Mouse (Mus musculus): Measurements from ENCODE around the gene Cdh23. TPM values are rescaled to one million over a fixed set of nuclear protein-coding genes. Genes with fewer than 3 reads are reported as not detected.

Cdh23 gene
- polyA plus RNA-seq, 1 experiment, result 2.1 TPM

DNA sequence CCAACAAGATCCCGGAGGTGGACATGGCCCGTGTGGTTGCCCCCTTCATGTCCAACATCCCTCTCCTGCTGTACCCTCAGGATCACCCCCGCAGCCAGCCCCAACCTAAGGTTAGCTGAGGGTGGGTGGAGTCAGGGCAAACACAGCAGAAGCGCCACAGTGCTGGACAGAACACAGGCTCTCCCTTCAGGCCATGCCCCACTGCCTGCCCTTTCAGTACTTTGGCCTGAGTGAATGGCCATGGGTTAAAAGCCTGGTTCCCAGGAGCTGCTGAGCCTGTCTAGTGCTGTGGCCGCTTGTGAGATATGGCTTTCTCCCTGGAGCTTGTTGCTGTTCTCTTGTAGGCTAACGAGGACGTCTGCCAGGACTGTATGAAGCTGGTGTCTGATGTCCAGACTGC lies 401.7 kb downstream of the Cdh23 start:
- Histone ChIP-seq H3K4me3 (no peak overlapping the region), H3K79me2 (ENCODE audit: control insufficient read depth, insufficient read depth) (peaks cover 20% of the 10 kb centered on the region), H3K36me3 (ENCODE audit: control insufficient read depth, insufficient read depth) (peaks cover 30% of the 10 kb centered on the region), H3ac (ENCODE audit: control insufficient read depth, insufficient read length) (no peak overlapping the region), H3K4me2 (ENCODE audit: low read depth) (no peak overlapping the region), H3K27me3 (ENCODE audit: control insufficient read depth, insufficient read depth, insufficient read length) (no peaks in the 10 kb centered on the region)
- no peak for TF ChIP-seq POLR2A (IDR thresholded peaks at IDR 0.05; ENCODE audit: insufficient read length, low read depth)
- TF ChIP-seq SRF (IDR thresholded peaks at IDR 0.05; ENCODE audit: control insufficient read depth, insufficient read length, low read depth), result no peak
- TF ChIP-seq MAX (IDR thresholded peaks at IDR 0.05; ENCODE audit: low read depth), result no peak
- TF ChIP-seq USF1 (IDR thresholded peaks at IDR 0.05; ENCODE audit: low read depth), result no peak
- no peak for TF ChIP-seq REST (IDR thresholded peaks at IDR 0.05; ENCODE audit: insufficient read depth, insufficient read length)
- TF ChIP-seq TCF12 (IDR thresholded peaks at IDR 0.05; ENCODE audit: insufficient read depth, poor library complexity, severe bottlenecking), result no peak
- TF ChIP-seq MYOG (IDR thresholded peaks at IDR 0.05; ENCODE audit: control insufficient read depth in 1 of 3, insufficient read depth in 1 of 3, insufficient read length in 2 of 3, low read depth in 2 of 3), result no peak
- TF ChIP-seq CEBPB (IDR thresholded peaks at IDR 0.05; ENCODE audit: insufficient read depth, poor library complexity, severe bottlenecking), result no peak
- TF ChIP-seq TCF3 (IDR thresholded peaks at IDR 0.05; ENCODE audit: insufficient read length, low read depth), result no peak
- no peak for TF ChIP-seq POLR2AphosphoS2 (IDR thresholded peaks at IDR 0.05; ENCODE audit: insufficient read length, low read depth)
- TF ChIP-seq E2F4 (IDR thresholded peaks at IDR 0.05; ENCODE audit: insufficient read depth), result no peak
- TF ChIP-seq MYOD1 (IDR thresholded peaks at IDR 0.05; ENCODE audit: control insufficient read depth in 1 of 3, insufficient read length in 2 of 3, low read depth in 2 of 3), result no peak

DNA sequence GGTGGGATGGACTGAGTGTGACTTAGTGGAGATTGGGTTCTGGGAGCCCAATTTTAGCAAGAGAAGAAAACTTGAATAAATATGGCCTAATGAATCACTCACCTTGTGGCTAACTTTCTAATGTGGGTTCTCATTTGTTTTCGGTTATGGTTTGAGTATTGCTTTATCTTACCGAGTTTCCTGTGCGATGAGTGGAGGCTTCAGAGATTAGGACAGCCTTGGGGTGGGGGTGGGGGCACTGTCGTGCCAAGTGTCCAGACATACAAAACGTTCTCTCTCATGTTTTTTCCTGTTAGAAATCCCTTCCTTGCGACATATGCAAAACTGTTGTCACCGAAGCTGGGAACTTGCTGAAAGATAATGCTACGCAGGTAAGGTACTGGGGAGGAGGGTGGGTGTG lies 404.1 kb downstream of the Cdh23 start:
- Histone ChIP-seq H3K79me2 (ENCODE audit: control insufficient read depth, insufficient read depth) (peaks cover 44% of the 10 kb centered on the region), H3K36me3 (ENCODE audit: control insufficient read depth, insufficient read depth) (peaks cover 25% of the 10 kb centered on the region), H3K27me3 (ENCODE audit: control insufficient read depth, insufficient read depth, insufficient read length) (no peaks in the 10 kb centered on the region), H3K4me3 (no peak overlapping the region), H3K4me2 (ENCODE audit: low read depth) (no peak overlapping the region), H3ac (ENCODE audit: control insufficient read depth, insufficient read length) (no peak overlapping the region)
- TF ChIP-seq USF1 (IDR thresholded peaks at IDR 0.05; ENCODE audit: low read depth) (no peak), MYOD1 (IDR thresholded peaks at IDR 0.05; ENCODE audit: control insufficient read depth in 1 of 3, insufficient read length in 2 of 3, low read depth in 2 of 3) (no peak), TCF3 (IDR thresholded peaks at IDR 0.05; ENCODE audit: insufficient read length, low read depth) (no peak)

DNA sequence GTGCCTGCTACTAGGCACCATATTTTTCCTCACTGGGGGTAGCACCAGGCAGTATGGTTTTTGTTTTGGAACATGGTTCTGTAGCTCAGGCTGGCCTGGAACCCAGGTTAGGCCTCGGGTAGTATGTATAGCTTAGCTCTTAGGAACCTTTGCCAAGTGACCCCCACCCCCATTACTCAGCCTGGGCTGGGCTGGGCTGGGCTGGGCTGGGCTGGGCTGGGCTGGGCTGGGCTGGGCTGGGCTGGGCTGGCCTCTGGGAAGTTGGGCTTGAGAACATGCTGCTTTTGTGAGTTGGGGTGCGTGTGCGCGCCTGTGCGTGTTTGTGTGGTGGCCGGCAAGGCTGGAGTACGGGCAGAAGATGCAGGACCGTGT lies 405.6 kb downstream of the Cdh23 start:
- Histone ChIP-seq H3K79me2 (ENCODE audit: control insufficient read depth, insufficient read depth) (peaks cover 59% of the 10 kb centered on the region), H3K4me3 (no peak overlapping the region), H3ac (ENCODE audit: control insufficient read depth, insufficient read length) (no peak overlapping the region), H3K27me3 (ENCODE audit: control insufficient read depth, insufficient read depth, insufficient read length) (no peaks in the 10 kb centered on the region), H3K36me3 (ENCODE audit: control insufficient read depth, insufficient read depth) (peaks cover 18% of the 10 kb centered on the region), H3K4me2 (ENCODE audit: low read depth) (no peak overlapping the region)
- TF ChIP-seq TCF3 (IDR thresholded peaks at IDR 0.05; ENCODE audit: insufficient read length, low read depth), result no peak
- no peak for TF ChIP-seq POLR2AphosphoS2 (IDR thresholded peaks at IDR 0.05; ENCODE audit: insufficient read length, low read depth)
- no peak for TF ChIP-seq MYOG (IDR thresholded peaks at IDR 0.05; ENCODE audit: control insufficient read depth in 1 of 3, insufficient read depth in 1 of 3, insufficient read length in 2 of 3, low read depth in 2 of 3)
- TF ChIP-seq POLR2A (IDR thresholded peaks at IDR 0.05; ENCODE audit: insufficient read length, low read depth), result no peak
- no peak for TF ChIP-seq E2F4 (IDR thresholded peaks at IDR 0.05; ENCODE audit: insufficient read depth)
- no peak for TF ChIP-seq CEBPB (IDR thresholded peaks at IDR 0.05; ENCODE audit: insufficient read depth, poor library complexity, severe bottlenecking)

DNA sequence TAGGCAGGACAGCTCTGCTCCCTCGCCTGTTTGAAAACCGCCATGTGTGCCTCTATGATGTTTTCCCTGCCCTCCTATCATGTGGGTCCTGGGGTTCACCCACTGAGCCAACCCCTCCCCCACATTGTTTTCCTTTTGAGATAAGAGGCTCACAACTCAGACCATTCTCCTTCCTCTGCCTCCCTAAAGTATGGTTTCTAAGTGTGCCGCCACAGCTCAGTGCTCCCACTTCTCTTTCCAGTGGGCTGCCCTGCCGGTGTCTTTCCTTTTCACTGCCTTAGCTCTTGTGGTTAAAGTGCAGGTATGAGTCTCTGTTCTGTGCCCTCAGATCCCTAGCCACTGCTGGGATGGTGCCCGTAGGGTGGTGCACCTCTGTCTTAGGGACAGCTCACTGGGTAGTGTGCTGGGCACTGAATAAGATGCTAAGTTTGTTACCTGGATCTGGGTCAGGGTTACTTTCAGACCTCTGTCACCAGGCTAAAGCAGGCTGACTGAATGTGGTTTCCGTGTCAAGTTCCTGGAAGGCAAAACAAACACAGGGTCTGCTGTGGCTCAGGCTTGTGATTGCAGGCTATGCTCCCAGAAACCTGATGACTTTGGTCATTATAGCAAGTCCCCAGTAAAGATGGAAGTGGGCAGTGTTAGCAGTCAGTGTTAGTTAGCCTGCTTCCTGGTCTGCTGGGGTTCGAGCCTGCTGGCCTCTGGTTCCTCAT lies 406.1 kb downstream of the Cdh23 start:
- peaks cover 64% of the 10 kb centered on the region for H3K79me2 ChIP-seq (ENCODE audit: control insufficient read depth, insufficient read depth)
- no peak overlapping the region for H3ac ChIP-seq (ENCODE audit: control insufficient read depth, insufficient read length)
- H3K27me3 ChIP-seq (ENCODE audit: control insufficient read depth, insufficient read depth, insufficient read length), result no peaks in the 10 kb centered on the region
- H3K36me3 ChIP-seq (ENCODE audit: control insufficient read depth, insufficient read depth), result peaks cover 18% of the 10 kb centered on the region
- TF ChIP-seq TCF3 (IDR thresholded peaks at IDR 0.05; ENCODE audit: insufficient read length, low read depth) (no peak), E2F4 (IDR thresholded peaks at IDR 0.05; ENCODE audit: insufficient read depth) (no peak), MYOD1 (IDR thresholded peaks at IDR 0.05; ENCODE audit: control insufficient read depth in 1 of 3, insufficient read length in 2 of 3, low read depth in 2 of 3) (no peak), MAX (IDR thresholded peaks at IDR 0.05; ENCODE audit: low read depth) (no peak), CEBPB (IDR thresholded peaks at IDR 0.05; ENCODE audit: insufficient read depth, poor library complexity, severe bottlenecking) (no peak), REST (IDR thresholded peaks at IDR 0.05; ENCODE audit: insufficient read depth, insufficient read length) (no peak), SRF (IDR thresholded peaks at IDR 0.05; ENCODE audit: control insufficient read depth, insufficient read length, low read depth) (no peak), POLR2A (IDR thresholded peaks at IDR 0.05; ENCODE audit: insufficient read length, low read depth) (no peak), POLR2AphosphoS2 (IDR thresholded peaks at IDR 0.05; ENCODE audit: insufficient read length, low read depth) (no peak), TCF12 (IDR thresholded peaks at IDR 0.05; ENCODE audit: insufficient read depth, poor library complexity, severe bottlenecking) (no peak), MYOG (IDR thresholded peaks at IDR 0.05; ENCODE audit: control insufficient read depth in 1 of 3, insufficient read depth in 1 of 3, insufficient read length in 2 of 3, low read depth in 2 of 3) (no peak), USF1 (IDR thresholded peaks at IDR 0.05; ENCODE audit: low read depth) (no peak)
- no peak overlapping the region for H3K4me2 ChIP-seq (ENCODE audit: low read depth)
- no peak overlapping the region for H3K4me3 ChIP-seq

DNA sequence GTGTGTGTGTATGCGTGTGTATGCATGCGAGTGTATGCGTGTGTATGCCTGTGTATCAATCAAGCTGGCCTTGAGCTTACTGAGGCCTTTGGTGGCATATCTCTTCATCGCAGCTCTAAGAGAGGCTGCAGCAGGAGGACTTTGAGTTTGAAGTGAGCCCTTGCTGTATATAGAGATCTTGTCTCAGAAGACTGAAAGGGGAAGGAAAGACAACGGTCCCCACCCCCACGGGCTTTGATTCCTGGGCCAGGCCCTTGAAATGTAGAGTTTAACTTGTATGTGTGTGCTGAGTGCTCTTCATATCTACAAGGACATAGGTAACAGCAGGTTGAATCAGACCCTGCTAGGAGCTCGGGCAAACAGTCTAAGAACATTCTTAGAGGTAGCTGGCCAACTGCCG lies 407.1 kb downstream of the Cdh23 start:
- TF ChIP-seq E2F4 (IDR thresholded peaks at IDR 0.05; ENCODE audit: insufficient read depth) (no peak), SRF (IDR thresholded peaks at IDR 0.05; ENCODE audit: control insufficient read depth, insufficient read length, low read depth) (no peak), TCF12 (IDR thresholded peaks at IDR 0.05; ENCODE audit: insufficient read depth, poor library complexity, severe bottlenecking) (no peak), POLR2AphosphoS2 (IDR thresholded peaks at IDR 0.05; ENCODE audit: insufficient read length, low read depth) (no peak)
- Histone ChIP-seq H3K79me2 (ENCODE audit: control insufficient read depth, insufficient read depth) (peaks cover 74% of the 10 kb centered on the region), H3K36me3 (ENCODE audit: control insufficient read depth, insufficient read depth) (peaks cover 15% of the 10 kb centered on the region), H3K4me3 (no peak overlapping the region), H3K27me3 (ENCODE audit: control insufficient read depth, insufficient read depth, insufficient read length) (no peaks in the 10 kb centered on the region), H3K4me2 (ENCODE audit: low read depth) (no peak overlapping the region), H3ac (ENCODE audit: control insufficient read depth, insufficient read length) (no peak overlapping the region)

All from myocyte (in vitro differentiated cells).